Mouse (Mus musculus) frontal cortex, adult 2 months (tissue): ENCODE measurements around the gene B4galt7. TPM values are rescaled to one million over a fixed set of nuclear protein-coding genes. Genes with fewer than 3 reads are reported as not detected.

ENCODE experiments used
- polyA plus RNA-seq: library from polyadenylated mRNA; depleted of rRNA; stranded (reverse); fragments of >200 nt; gene quantifications from 2 replicates; pipeline ENCODE4 v1.2.3, GENCODE M21; 2012; rRNA removed

Gene B4galt7
- polyA plus RNA-seq, 1 experiment = 33.1 TPM

Other genes starting within 250 kb of the B4galt7 start
- gene Lman2, start 237.1 kb upstream of the B4galt7 start, polyA plus RNA-seq = 52.9 and 57.3 TPM in 2 replicates
- gene Rgs14, start 230.2 kb upstream of the B4galt7 start, polyA plus RNA-seq = 32.8 and 44.1 TPM in 2 replicates
- 0.54 and 0.55 TPM in 2 replicates for gene Slc34a1, start 201.7 kb upstream of the B4galt7 start, polyA plus RNA-seq
- 0.34 and 0.42 TPM in 2 replicates for gene Pfn3, start 184.7 kb upstream of the B4galt7 start, polyA plus RNA-seq
- 0.57 and 0.82 TPM in 2 replicates for gene F12, start 173.1 kb upstream of the B4galt7 start, polyA plus RNA-seq
- 70.6 and 74.3 TPM in 2 replicates for gene Grk6, start 154.8 kb upstream of the B4galt7 start, polyA plus RNA-seq
- 67.1 and 81.0 TPM in 2 replicates for gene Prr7, start 135.6 kb upstream of the B4galt7 start, polyA plus RNA-seq
- gene Dbn1, start 111.8 kb upstream of the B4galt7 start, polyA plus RNA-seq = 366 and 391 TPM in 2 replicates
- gene Pdlim7, start 86.2 kb upstream of the B4galt7 start, polyA plus RNA-seq = 174 and 242 TPM in 2 replicates
- 14.7 and 19.6 TPM in 2 replicates for gene Dok3, start 70.6 kb upstream of the B4galt7 start, polyA plus RNA-seq
- gene Ddx41, start 63.2 kb upstream of the B4galt7 start, polyA plus RNA-seq = 83.9 and 92.8 TPM in 2 replicates
- 171 and 177 TPM in 2 replicates for gene Fam193b, start 28.8 kb upstream of the B4galt7 start, polyA plus RNA-seq
- 97.8 and 113 TPM in 2 replicates for gene Tmed9, start 26.2 kb upstream of the B4galt7 start, polyA plus RNA-seq
- gene Caml, start 23.1 kb downstream of the B4galt7 start, polyA plus RNA-seq = 67.9 and 74.5 TPM in 2 replicates
- 51.7 and 54.2 TPM in 2 replicates for gene Ddx46, start 35.1 kb downstream of the B4galt7 start, polyA plus RNA-seq
- gene B230219D22Rik, start 93.2 kb downstream of the B4galt7 start, polyA plus RNA-seq = 63.2 and 66.6 TPM in 2 replicates
- gene Txndc15, start 114.8 kb downstream of the B4galt7 start, polyA plus RNA-seq = 63.7 and 67.2 TPM in 2 replicates
- 28.2 and 30.1 TPM in 2 replicates for gene Pcbd2, start 127.5 kb downstream of the B4galt7 start, polyA plus RNA-seq
- 0.54 and 0.55 TPM in 2 replicates for gene Catsper3, start 184.7 kb downstream of the B4galt7 start, polyA plus RNA-seq
- gene Pitx1, start 236.3 kb downstream of the B4galt7 start, polyA plus RNA-seq = 0.06 TPM in 1 of 2 replicates, not detected in the other